Mouse (Mus musculus): Measurements from ENCODE around the gene Ctbp1. TPM values are rescaled to one million over a fixed set of nuclear protein-coding genes. Genes with fewer than 3 reads are reported as not detected.

Gene Ctbp1
- total and polyA plus RNA-seq, 3 experiments: 178 to 227 (median 213) TPM

DNA sequence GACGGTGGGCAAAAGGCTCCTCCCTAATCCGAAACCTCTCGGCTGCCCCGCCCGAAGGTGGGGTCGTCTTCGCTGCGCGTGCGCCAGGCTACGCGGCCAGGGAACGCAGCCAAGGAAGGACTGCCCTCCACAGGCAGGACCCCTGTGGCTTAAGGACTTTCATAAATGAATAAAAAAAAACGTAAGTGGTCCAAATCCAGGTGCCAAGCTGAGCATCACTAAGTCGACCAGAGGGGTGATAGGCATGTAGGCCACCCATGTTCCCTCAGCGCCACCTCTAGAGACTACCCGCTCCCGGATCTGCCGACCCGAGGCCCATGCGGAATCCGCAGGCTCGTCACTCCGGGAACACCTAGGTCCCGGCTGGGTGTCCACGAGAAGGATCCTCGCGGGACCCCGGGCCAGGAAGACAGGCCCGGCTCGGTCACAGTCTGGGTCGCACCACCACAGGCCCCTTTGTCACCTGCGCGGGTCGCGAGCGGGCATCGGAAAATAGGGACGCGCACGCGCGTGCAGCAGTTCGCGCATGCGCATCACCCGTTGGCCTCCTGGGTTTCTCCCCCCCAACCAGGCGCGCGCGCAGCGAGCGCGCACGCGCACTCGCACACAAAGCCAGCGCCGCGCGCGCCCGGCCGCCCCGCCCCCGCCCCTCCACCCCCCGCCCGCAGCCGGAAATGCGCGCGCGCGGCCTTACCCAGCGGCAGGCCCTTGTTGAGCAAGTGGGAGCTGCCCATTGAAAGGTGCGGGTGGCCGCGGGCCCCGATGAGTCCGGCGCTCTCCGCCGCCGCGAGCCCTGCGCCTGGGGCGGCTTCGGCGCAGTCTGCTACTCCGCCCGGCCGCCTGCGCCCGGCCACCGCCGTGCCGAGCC, 475 bp downstream of the Ctbp1 start:
- TF ChIP-seq POLR2A (IDR thresholded peaks at IDR 0.05; ENCODE audit: insufficient read depth, low read depth, low read length) (peak; percentile 64), CTCF (IDR thresholded peaks at IDR 0.05) (peak; percentile 1; the same call in 1 of the 2 replicates), EP300 (IDR thresholded peaks at IDR 0.05; ENCODE audit: insufficient read depth, low read depth, low read length) (no peak)
- H3K9ac ChIP-seq (ENCODE audit: low read depth, low read length): peak overlapping the region; percentile 94
- peak overlapping the region; percentile 80 for H3K4me3 ChIP-seq
- under 1% methylated on average over 96 of the region's 97 CpGs for WGBS
- H3K79me2 ChIP-seq (replicated peaks; ENCODE audit: control insufficient read depth, insufficient read depth, low read length): peaks cover 12% of the 10 kb centered on the region
- H3K27ac ChIP-seq: peak overlapping the region; percentile 99
- DNase-seq: peak; percentile 93 to 96
- intact Hi-C loops (cut with DNase I): loop anchor here (2.0 to 10.0 kb wide), 2 partner anchors 60 to 260 kb away; partner anchors contain the start of genes Maea and Ywhah
- H3K4me1 ChIP-seq (ENCODE audit: control insufficient read depth, insufficient read depth, low read length): peaks cover 21% of the 10 kb centered on the region
- no peaks in the 10 kb centered on the region for H3K27me3 ChIP-seq (ENCODE audit: control insufficient read depth, insufficient read depth, low read length)
- H3K36me3 ChIP-seq (ENCODE audit: control insufficient read depth, insufficient read depth, low read length): peaks cover 6% of the 10 kb centered on the region

- Histone ChIP-seq H3K79me2 (replicated peaks; ENCODE audit: control insufficient read depth, insufficient read depth, low read length) (peaks cover 12% of the 10 kb centered on the region), H3K36me3 (ENCODE audit: control insufficient read depth, insufficient read depth, low read length) (peaks cover 6% of the 10 kb centered on the region), H3K27ac (peak overlapping the region; percentile 99), H3K4me1 (ENCODE audit: control insufficient read depth, insufficient read depth, low read length) (peaks cover 21% of the 10 kb centered on the region), H3K27me3 (ENCODE audit: control insufficient read depth, insufficient read depth, low read length) (no peaks in the 10 kb centered on the region), H3K9ac (ENCODE audit: low read depth, low read length) (peak overlapping the region; percentile 94), H3K4me3 (peak overlapping the region; percentile 80)
- TF ChIP-seq CTCF (IDR thresholded peaks at IDR 0.05) (no peak), EP300 (IDR thresholded peaks at IDR 0.05; ENCODE audit: insufficient read depth, low read depth, low read length) (0 out of 2 replicates have a peak, but pooled peaks have one; percentile 6), POLR2A (IDR thresholded peaks at IDR 0.05; ENCODE audit: insufficient read depth, low read depth, low read length) (no peak)
- DNase-seq: no peak
- WGBS: 0% methylated on average over 6 of the region's 6 CpGs
- intact Hi-C loops (cut with DNase I): loop anchor here (2.0 to 10.0 kb wide), 2 partner anchors 61 to 259 kb away; partner anchors contain the start of genes Maea and Ywhah
These were observed 1.1 kb downstream of the Ctbp1 start for GRCm38 (mm10) chr5:33273777-33274084.

DNA sequence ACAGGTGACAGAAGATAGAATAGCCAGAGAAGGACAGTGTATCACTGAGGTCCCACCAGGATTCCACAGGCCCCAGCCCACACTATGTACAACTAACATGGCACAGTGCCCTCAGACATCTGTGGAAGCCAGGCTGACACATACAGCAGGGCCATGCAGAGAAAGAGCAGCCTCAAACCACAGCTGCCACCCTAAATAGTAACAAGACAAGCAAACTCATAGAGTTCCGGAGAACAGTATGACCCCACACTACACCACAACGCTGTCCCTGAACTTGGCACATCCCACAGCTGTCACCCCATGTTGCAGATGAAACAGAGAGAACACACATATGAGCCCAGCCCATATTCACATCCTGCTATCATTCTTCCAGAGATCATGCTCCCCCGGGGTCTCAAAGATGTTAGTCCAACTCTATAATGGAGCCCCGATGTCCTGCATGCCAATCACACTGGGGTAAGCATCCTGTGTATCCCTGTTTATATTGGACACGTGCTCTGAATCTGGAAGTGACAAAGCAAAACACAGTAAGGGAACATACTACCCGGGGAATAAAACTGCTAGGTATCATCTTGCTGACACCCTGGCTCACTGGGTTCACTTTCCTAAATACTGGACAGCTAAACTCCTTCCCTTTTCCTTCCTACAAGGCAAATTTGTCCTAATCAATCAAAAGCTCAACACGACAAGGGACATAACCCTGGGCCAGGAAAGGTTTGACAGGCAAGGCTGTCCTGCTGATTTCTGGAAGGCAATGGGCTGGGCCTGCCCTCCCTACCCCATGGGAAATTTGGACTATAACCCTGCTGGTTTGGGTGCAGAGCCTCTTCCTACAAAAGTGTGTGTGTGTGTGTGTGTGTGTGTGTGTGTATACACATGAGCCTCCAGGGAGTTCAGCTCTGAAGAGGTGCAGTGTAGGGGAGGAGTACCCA, 1.7 kb downstream of the Ctbp1 start:
- H3K4me1 ChIP-seq (ENCODE audit: control insufficient read depth, insufficient read depth, low read length): peaks cover 21% of the 10 kb centered on the region
- no peak for DNase-seq
- 24% methylated on average over 7 of the region's 7 CpGs for WGBS
- TF ChIP-seq POLR2A (IDR thresholded peaks at IDR 0.05; ENCODE audit: insufficient read depth, low read depth, low read length) (no peak), EP300 (IDR thresholded peaks at IDR 0.05; ENCODE audit: insufficient read depth, low read depth, low read length) (no peak), CTCF (IDR thresholded peaks at IDR 0.05) (no peak)
- H3K27me3 ChIP-seq (ENCODE audit: control insufficient read depth, insufficient read depth, low read length): no peaks in the 10 kb centered on the region
- H3K36me3 ChIP-seq (ENCODE audit: control insufficient read depth, insufficient read depth, low read length): peaks cover 6% of the 10 kb centered on the region
- intact Hi-C loops (cut with DNase I): loop anchor here (10.0 kb wide), 1 partner anchor 258 kb away; the partner anchor contains the start of gene Ywhah
- peak overlapping the region; percentile 94 for H3K9ac ChIP-seq (ENCODE audit: low read depth, low read length)
- H3K27ac ChIP-seq: peak overlapping the region; percentile 99
- peaks cover 12% of the 10 kb centered on the region for H3K79me2 ChIP-seq (replicated peaks; ENCODE audit: control insufficient read depth, insufficient read depth, low read length)
- peak overlapping the region; percentile 80 for H3K4me3 ChIP-seq

GRCm38 (mm10) chr5:33272146-33272545, 2.6 kb downstream of the Ctbp1 start:
- no peak for DNase-seq
- Histone ChIP-seq H3K27ac (peak overlapping the region; percentile 11; the same call in 1 of the 2 replicates), H3K9ac (ENCODE audit: low read depth, low read length) (no peak overlapping the region), H3K27me3 (ENCODE audit: control insufficient read depth, insufficient read depth, low read length) (no peaks in the 10 kb centered on the region), H3K4me1 (ENCODE audit: control insufficient read depth, insufficient read depth, low read length) (peaks cover 21% of the 10 kb centered on the region), H3K36me3 (ENCODE audit: control insufficient read depth, insufficient read depth, low read length) (peaks cover 6% of the 10 kb centered on the region), H3K79me2 (replicated peaks; ENCODE audit: control insufficient read depth, insufficient read depth, low read length) (peaks cover 13% of the 10 kb centered on the region), H3K4me3 (no peak overlapping the region)
- intact Hi-C loops (cut with DNase I): loop anchor here (10.0 kb wide), 1 partner anchor 257 kb away; the partner anchor contains the start of gene Ywhah
- TF ChIP-seq EP300 (IDR thresholded peaks at IDR 0.05; ENCODE audit: insufficient read depth, low read depth, low read length) (no peak), CTCF (IDR thresholded peaks at IDR 0.05) (no peak), POLR2A (IDR thresholded peaks at IDR 0.05; ENCODE audit: insufficient read depth, low read depth, low read length) (no peak)
- WGBS: 53% methylated on average over 7 of the region's 7 CpGs

GRCm38 (mm10) chr5:33270568-33270967, 4.2 kb downstream of the Ctbp1 start:
- 7% methylated on average over 5 of the region's 5 CpGs for WGBS
- Histone ChIP-seq H3K4me1 (ENCODE audit: control insufficient read depth, insufficient read depth, low read length) (peaks cover 21% of the 10 kb centered on the region), H3K4me3 (no peak overlapping the region), H3K9ac (ENCODE audit: low read depth, low read length) (no peak overlapping the region), H3K27ac (no peak overlapping the region), H3K27me3 (ENCODE audit: control insufficient read depth, insufficient read depth, low read length) (no peaks in the 10 kb centered on the region), H3K36me3 (ENCODE audit: control insufficient read depth, insufficient read depth, low read length) (peaks cover 8% of the 10 kb centered on the region), H3K79me2 (replicated peaks; ENCODE audit: control insufficient read depth, insufficient read depth, low read length) (peaks cover 20% of the 10 kb centered on the region)
- peak; percentile 82 to 90 for DNase-seq
- intact Hi-C loops (cut with DNase I): loop anchor here (1.0 to 10.0 kb wide), 2 partner anchors 67 to 256 kb away; partner anchors contain the start of gene Ywhah
- peak; percentile 84 for TF ChIP-seq EP300 (IDR thresholded peaks at IDR 0.05; ENCODE audit: insufficient read depth, low read depth, low read length)
- TF ChIP-seq POLR2A (IDR thresholded peaks at IDR 0.05; ENCODE audit: insufficient read depth, low read depth, low read length): no peak

Measured in heart, adult 2 months (tissue).